In the genomic region with DNA sequence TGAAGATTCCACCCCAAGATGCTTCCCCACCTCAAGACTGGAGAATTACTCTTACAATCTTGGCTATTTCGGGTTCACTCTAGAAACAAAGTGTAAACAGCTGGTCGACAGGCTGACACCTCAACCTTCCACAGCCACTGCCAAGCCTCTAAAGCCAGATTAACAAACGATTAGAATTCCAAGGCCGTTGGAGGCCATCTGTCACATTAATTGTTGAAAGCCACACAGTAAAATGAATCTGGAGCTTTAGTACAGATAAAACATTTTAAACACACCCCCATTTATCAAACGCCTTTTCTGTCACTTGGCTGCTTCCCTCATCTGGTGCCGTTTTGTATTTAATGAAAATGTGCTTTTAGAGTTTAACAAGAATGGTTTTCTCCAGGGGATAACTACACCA, we compare ENCODE assay signal across 12 mouse cellular contexts.
DNase-seq lines count a peak whose midpoint lies in the region; ATAC-seq lines count a peak whose summit lies in the region.
"Had no signal": no experiment of that assay in that cellular context is flagged by ENCODE, and none has a peak within 500 bp of the region (broad histone marks: within the 10 kb centered on the region; RNA-seq: fewer than 3 reads in every experiment).

No protein-coding gene starts in this region.

- intact Hi-C loops in left cerebral cortex, postnatal 36 days (cut with DNase I) = no loop called here

- no peak overlapping the region for H3K4me3 ChIP-seq in forebrain, embryonic 15.5 days
- H3K4me3 ChIP-seq in forebrain, embryonic 11.5 days (ENCODE audit: low read depth, low read length) = no peak overlapping the region
- H3K4me3 ChIP-seq: embryonic facial prominence, embryonic 13.5 days had no signal

- peak; percentile 61 for ATAC-seq in forebrain, embryonic 15.5 days (replicated peaks)
- ATAC-seq in forebrain, embryonic 11.5 days (replicated peaks; ENCODE audit: low FRiP score) = no peak

- no peaks in the 10 kb centered on the region for H3K36me3 ChIP-seq in forebrain, embryonic 15.5 days
- H3K36me3 ChIP-seq in forebrain, embryonic 11.5 days (ENCODE audit: control insufficient read depth, insufficient read depth, low read length) = no peaks in the 10 kb centered on the region
- H3K36me3 ChIP-seq: embryonic facial prominence, embryonic 13.5 days had no signal

- H3K4me2 ChIP-seq in forebrain, embryonic 15.5 days (replicated peaks) = no peak overlapping the region
- H3K4me2 ChIP-seq in forebrain, embryonic 11.5 days (ENCODE audit: low read depth, low read length, severe bottlenecking) = no peak overlapping the region
- H3K4me2 ChIP-seq: embryonic facial prominence, embryonic 13.5 days had no signal

- no peaks in the 10 kb centered on the region for H3K9me3 ChIP-seq in forebrain, embryonic 15.5 days
- no peaks in the 10 kb centered on the region for H3K9me3 ChIP-seq in forebrain, embryonic 11.5 days (ENCODE audit: control insufficient read depth, low read length)
- H3K9me3 ChIP-seq: embryonic facial prominence, embryonic 13.5 days had no signal

- H3K27ac ChIP-seq in forebrain, embryonic 15.5 days (replicated peaks) = no peak overlapping the region
- no peak overlapping the region for H3K27ac ChIP-seq in forebrain, embryonic 11.5 days (ENCODE audit: low read depth, low read length)
- H3K27ac ChIP-seq: embryonic facial prominence, embryonic 13.5 days; liver, embryonic 14.5 days; stomach, postnatal 0 days had no signal

- no peaks in the 10 kb centered on the region for H3K27me3 ChIP-seq in forebrain, embryonic 15.5 days
- no peaks in the 10 kb centered on the region for H3K27me3 ChIP-seq in forebrain, embryonic 11.5 days (ENCODE audit: control insufficient read depth, insufficient read depth, low read length)
- H3K27me3 ChIP-seq: embryonic facial prominence, embryonic 13.5 days had no signal

- H3K9ac ChIP-seq in forebrain, embryonic 15.5 days (replicated peaks) = no peak overlapping the region
- H3K9ac ChIP-seq in forebrain, embryonic 11.5 days (ENCODE audit: low read length) = no peak overlapping the region
- H3K9ac ChIP-seq: embryonic facial prominence, embryonic 13.5 days; liver, embryonic 14.5 days had no signal

- WGBS in forebrain, embryonic 15.5 days = 17% methylated on average over 6 of the region's 6 CpGs
- 48% methylated on average over 6 of the region's 6 CpGs for WGBS in forebrain, embryonic 11.5 days

- H3K4me1 ChIP-seq in forebrain, embryonic 15.5 days = 0 out of 2 replicates have a peak, but pooled peaks cover 5% of the 10 kb centered on the region
- no peaks in the 10 kb centered on the region for H3K4me1 ChIP-seq in forebrain, embryonic 11.5 days (replicated peaks; ENCODE audit: control insufficient read depth, insufficient read depth, low read length)
- H3K4me1 ChIP-seq: embryonic facial prominence, embryonic 13.5 days had no signal

- no peak for DNase-seq in forebrain, embryonic 11.5 days (ENCODE audit: low spot score)
- peak; percentile 25 for DNase-seq in cerebellum, adult 11 months
- DNase-seq in embryo, embryonic 10.5 days (ENCODE audit: low spot score) = peak; percentile 53
- peak; percentile 44 for DNase-seq in mesoderm, embryonic 11.5 days (ENCODE audit: low read depth, low spot score)
- no peak for DNase-seq in spleen, postnatal 4 days (ENCODE audit: low spot score in 2 of 2)
- no peak for DNase-seq in gastrocnemius, postnatal 4 days (ENCODE audit: low spot score in 2 of 2)
- no peak for DNase-seq in left cerebral cortex, postnatal 36 days (ENCODE audit: low spot score in 2 of 2)
- DNase-seq: heart, postnatal 10 days had no signal

Comparison
In these comparisons a context has a peak if more than half of its experiments do, and no peak if none do; other contexts are left out.
1. DNase-seq: peak in cerebellum, adult 11 months (single experiment), embryo, embryonic 10.5 days (single experiment) and mesoderm, embryonic 11.5 days (single experiment); none in forebrain, embryonic 11.5 days (single experiment), spleen, postnatal 4 days (0 of 2), gastrocnemius, postnatal 4 days (0 of 2) and left cerebral cortex, postnatal 36 days (0 of 2).